Mouse (Mus musculus) right cerebral cortex, postnatal 10 days (tissue): Measurements from ENCODE around the gene Ctns.

Experiments used
- DNase-seq, 2 experiments: peaks; one replicate each; pipeline ENCODE4 v3.0.0; 2021; ENCODE audit warnings: low spot score in 2 of 2

Gene Ctns

DNA sequence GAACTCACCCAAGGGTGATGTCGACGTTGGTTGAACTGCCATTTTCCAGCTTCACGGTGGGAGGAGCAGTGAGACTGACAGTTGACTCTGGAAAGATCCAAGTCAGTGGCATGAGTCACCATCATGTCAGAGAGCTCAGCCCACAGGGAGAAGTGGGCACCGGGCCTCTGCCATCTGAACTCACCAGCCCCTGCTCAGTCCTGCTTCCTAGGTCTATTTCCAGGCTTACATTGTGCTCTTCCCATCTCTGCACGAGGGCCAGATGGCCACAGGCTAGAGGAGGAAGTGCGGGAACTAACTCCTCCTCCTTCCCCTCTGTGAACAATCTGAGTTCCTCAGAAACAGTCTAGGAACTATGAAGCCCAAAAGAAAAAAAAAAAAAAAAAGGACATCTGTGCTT, 5.8 kb downstream of the Ctns start:
- DNase-seq = peak; percentile 35 to 45

DNA sequence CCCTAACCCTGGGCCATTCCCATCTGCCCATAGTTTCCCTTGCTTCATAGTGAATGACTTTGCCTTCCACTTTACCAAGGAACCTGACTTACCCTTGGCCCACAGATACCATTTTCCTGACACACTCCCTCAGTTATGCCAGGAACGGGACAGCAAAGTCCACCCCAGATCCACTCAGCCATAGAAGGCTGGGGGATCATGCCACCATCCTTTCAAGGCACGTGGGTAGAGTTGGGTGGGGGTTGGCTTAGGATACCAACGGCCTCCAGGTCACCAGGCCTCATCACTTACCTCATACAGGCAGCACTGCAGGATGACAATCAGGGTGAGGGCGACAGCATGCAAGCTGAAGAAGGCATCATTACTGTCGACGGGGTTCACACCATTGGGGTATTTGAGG, 11.6 kb downstream of the Ctns start:
- DNase-seq = no peak

DNA sequence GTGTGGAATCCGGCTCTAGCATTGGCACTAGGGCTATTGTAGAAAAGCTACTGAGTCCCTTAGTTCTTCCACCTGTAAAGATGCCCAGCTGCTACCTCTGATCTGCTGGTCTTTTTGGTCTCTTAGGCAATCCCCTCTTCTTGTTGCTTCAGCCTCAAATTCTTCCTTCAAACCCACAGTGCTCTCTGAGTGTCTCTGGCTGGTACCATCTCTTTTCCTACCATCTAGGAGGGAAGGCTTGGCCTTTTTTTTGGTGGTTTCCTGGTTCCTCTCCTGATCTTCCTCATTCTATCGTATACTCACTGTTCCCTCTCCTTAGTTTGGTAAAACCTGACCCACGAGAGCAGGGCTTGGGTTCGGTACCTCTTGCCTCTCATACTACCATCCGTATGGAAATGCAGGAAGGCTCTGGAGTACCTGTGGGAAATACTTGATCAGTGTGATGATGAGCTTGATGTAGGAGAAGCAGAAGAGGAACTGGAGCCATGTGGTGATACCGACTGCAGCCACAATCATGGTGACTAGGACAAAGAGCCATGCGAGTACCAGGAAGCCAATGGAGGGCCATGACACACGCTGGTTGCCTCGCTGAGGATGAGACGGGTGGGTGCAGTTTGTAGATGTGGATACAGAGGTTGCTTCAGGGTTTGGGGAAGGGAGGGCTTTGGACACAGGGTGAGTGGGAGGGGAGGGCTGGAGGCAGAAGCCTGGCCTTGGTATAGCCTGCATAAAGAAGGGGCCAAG, 12.8 kb downstream of the Ctns start:
- DNase-seq = no peak

DNA sequence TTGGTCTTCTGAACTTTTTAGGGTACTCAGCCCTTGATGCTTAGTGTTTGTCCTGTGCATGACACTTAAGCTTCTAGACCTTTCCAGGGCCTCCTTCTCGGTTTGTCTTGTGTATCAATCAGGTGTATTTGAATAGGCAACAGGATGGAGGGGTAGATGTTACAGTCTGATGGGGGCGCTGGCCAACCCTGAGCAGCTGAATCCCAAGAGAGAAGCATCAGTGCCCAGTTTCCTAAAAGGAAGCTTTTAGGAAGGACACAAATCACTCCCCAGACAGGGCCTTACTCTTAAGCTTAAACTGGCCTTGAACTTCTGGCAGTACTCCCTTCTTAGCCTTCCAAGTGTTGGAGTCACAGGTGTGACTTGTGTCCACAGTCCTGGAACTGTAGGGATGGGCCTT, 20.9 kb downstream of the Ctns start:
- DNase-seq = no peak

DNA sequence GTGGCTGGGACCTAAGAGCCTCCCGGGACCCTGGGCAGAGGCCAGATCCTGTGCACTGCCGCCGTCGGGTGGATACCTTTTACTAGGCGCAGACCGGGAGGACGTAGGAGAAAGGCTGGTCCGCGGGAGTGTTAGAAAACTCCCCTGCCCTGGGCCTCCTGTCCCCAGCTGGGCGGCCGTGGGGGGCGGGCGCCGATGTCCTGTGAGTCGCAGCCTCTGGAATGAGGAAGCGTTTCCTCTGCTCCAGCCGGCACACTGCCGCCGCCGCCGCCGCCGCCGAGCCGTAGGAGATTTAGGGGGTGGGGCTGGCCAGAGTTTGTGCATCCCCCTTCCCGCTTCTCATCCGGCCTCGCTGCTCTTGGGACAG, 21.4 kb downstream of the Ctns start:
- peak; percentile 58 to 60 for DNase-seq

DNA sequence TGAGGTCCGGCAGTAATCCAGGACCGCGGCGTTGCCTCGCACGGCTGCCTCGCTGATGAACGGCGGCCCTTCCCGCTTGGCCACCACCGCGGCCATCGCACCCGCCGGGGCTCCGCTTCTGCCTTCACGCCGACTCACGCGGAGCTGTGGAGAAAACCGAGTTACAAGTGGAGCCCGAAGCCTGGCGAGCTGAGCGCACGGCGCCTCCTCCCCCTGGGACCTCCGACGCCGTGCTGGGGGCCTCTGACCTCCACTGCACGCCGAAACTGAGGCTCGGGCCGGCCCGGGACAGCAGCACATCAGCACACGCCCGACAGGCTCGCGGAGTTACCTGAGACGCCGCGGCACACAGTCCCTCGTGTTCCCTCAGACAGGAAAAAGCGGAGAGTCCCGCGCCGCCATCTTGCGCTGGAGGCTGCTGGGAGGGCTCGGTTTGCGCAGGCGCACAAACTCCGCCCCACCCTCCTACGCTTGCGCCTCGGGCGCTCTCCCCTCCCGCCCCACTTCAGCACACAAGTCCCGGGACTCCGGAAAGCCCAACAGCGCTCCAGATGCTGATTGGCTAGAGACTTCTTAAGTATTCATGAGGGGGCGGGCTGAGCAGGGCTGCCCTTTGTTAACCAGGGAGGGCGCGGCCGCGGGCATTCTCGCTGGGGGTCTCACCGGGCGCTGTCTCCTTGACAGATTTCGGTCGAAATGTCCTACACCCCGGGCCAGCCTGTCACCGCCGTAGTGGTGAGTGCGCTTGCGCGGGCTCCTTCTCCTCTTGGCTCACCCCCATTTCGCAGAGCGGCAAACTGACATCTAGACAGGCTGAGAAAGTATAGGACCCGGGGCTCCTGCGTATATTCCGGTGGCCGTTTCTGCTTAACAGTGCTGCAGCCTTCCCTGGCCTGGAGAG, 22.0 kb downstream of the Ctns start, which contains the start of the genes Emc6 and Tax1bp3:
Gene Emc6 (minus strand): TSS at position 430 of the 901 bp plus-strand sequence.
Gene Tax1bp3 (plus strand): TSS at position 476 of the 901 bp plus-strand sequence.
- peak; percentile 97 for DNase-seq

DNA sequence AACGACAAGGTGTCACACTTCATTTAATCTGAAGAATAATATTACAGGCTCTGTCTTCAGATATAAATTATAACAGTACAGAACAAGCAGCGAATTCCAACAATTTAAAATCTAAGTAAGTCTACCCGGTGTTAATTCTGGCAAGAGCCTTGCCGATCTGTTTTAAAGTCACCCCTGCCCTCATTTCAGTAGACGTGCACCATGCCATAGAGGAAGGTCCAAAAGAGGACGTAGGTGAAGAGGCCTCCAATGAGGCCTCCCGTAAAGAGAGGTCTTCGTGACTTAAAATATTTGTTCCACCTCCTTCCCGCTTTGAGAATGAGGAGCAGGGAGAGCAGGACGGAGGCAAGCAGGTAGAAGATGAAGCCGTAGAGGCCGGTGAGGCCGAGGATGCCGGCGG, 22.7 kb downstream of the Ctns start:
- no peak for DNase-seq

DNA sequence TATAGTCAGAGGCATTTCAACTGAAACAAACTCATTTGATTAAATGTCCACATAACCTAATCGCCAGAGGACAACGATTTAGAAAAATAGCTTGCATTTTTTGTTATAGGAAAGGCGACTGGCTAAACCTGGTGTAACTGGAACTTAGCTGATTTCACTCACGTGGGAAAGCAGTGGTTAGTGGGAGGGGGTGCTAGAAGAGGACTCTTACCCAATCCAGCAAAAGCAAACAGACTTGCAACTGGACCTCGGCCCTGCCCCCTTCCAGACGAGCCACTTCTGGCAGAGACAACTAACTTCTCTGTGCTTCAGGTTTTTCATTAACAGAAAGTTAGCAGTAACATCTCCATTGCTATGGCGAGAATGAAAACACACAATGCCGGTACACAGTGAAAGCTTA, 23.2 kb downstream of the Ctns start:
- DNase-seq = no peak

DNA sequence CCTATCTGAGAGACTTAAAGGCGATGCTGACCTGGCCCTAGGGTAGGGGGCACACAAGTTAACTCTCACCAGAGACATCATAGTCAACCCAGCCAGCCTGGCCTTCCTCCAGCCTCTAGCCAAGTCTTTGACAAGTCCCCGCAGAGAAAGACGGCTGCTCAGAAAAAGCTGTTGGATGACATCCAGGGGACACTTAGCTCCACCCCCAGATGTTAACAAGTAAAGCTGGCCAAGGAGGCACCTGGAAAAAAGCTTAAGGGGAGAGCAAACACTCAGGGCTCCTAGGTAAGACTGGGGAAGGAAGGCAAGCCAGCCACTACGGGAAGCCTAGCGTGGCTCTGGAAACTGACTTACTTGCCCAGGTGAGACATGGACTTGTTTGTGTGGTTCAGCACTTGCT, 26.7 kb downstream of the Ctns start:
- DNase-seq = no peak

DNA sequence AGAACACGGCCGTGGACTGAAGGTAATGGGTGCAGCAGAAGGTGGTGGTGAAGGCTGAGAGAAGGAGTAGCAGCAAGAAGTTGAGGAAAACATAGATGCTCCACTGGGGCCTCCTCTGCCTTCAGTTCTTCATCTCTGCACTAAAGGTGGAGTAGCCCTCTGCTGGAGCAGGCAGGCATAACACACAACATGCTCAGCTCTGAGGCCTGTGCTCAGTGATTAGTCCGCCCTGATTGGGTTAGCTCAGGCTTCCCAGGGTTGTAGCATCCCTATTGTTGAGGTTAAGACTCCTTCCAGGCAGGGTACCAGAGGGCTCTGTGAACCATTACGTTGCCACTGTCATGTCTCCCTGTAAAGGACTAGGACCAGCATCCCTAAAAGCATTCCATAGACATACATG, 29.6 kb downstream of the Ctns start:
- DNase-seq = peak; percentile 59 to 69

DNA sequence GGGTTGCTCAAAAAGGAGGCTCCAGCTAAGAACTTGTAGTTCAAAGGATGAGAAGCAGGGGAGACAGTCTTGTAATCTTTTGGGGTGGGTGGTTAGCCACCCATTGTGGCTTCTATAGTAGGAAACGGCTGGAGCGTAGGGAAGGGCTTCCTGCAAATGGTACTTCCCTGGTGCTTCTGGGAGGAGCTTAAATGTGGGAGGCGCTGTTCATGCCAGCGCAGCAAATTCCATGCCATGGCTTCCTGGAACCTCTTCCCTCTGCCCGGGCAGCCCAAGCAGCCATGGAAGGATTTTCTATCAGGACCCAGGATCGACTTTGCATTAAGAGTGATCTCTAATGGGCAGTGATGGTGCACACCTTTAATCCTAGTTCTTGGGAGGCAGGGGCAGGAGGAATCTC, 30.3 kb downstream of the Ctns start:
- DNase-seq = no peak

DNA sequence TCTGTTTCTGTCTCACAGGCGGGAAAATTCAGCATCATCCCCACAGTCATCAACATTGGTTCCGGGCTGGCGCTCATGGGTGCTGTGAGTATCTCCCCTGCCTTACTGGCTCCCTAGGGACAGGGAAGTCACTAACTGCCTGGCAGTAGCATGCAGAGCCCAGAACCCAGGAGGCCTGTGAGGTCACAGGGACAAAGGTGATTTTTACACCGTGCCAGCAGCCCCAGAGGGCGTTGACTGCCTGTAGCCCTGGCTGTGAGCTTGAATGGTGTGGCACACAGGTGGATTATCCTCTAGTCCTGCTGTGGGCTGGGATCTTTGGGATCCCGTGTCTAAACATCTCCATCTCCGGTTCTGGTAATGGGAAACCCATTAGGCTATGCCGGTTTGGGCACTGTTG, 30.8 kb downstream of the Ctns start:
- DNase-seq = no peak

DNA sequence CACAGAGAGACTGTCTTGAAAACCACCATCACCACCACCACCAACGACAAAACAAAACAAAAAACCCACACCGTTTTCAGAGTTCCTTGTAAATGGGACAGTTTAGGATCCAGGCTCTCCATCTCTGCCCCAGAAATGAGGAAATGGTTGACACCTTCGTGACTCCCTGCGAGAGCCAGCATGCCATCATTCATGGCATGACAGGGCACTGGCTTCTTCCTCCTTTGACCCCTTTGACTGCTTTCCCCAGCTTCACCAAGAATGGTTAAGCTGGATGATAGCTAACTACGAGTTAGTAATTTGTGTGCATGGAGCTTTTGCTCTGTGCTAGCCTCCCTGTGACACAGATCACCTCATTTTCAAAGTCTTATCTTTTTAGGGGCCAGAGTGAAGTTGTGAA, 36.6 kb downstream of the Ctns start:
- DNase-seq = no peak

DNA sequence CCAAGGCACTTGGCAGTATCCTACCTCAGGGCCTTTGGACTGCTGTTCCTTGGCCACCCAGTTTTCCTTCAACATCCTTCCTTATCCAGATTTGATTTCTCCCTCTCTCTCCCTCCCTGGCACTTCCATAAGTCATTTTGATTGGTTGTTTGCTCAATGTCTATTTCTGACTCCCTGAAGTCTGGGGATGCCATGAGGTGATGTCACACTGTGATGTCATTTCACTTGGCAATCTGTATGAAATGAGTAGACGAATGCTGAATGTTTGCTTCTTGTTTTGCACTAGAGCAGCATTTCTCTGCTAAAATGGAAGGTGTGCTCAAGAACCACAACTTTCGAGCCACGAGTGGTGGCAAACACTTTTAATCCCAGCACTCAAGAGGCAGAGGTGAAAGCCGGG, 37.2 kb downstream of the Ctns start:
- DNase-seq = no peak

DNA sequence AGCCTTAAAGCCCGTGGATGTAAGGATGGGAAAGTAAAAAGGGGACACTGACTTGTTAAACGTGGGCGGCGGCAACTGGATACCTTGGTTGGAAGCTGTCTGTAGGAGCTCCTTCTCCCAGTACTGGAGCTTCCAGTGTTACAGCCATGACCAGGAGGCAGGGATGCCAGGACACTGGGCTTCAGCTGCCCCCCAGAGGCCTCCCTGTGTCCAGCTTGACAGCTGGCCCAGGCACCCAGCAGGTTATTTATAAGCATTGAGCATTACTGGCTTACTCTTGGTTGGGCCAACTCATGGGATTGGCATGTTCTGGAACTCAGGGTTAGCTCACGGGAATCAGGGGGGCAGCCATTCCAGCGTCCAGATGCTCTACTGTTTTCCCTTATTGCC, 38.0 kb downstream of the Ctns start:
- no peak for DNase-seq

DNA sequence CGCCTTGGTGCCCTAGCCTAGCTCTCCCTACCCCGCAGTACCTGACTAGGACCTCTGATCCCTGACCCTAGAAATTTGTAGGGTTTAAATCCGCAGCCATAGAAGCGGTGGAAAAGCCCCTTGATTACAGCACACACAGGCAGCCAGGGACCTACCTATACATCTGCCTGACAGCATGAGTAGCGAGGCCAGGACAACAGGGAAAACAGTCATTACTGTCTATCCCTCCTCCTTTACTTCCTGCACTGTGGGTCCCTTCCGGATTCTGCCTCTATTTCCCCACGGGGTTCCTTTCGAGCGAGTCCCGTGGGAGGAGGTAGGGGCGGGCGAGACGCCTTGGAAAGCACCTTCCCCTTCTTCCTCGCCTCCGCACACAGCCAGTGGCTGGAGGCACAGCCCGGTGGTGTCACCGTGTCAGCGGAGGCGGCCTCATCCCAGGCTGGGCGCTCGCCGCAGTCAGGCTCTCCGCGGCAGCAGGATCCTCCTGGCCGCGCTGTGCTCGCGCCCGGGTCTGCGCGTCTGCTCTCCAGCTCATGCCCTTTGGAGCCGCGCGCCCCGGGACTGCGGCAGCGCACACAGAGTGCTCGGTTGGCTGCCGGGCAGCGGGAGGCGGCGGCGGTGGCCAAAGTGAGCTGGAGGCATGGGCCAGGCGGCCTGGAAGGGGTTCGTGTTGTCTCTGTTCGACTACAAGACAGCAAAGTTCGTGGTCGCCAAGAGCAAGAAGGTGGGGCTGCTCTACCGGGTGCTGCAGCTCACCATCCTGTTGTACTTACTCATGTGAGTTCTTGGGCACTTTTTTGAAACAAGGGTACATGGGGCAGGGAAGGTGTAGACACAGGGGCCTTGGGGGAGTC, 38.7 kb downstream of the Ctns start, which contains the start of gene P2rx5:
Gene P2rx5 (plus strand): TSS at position 465 of the 854 bp plus-strand sequence.
- no peak for DNase-seq

DNA sequence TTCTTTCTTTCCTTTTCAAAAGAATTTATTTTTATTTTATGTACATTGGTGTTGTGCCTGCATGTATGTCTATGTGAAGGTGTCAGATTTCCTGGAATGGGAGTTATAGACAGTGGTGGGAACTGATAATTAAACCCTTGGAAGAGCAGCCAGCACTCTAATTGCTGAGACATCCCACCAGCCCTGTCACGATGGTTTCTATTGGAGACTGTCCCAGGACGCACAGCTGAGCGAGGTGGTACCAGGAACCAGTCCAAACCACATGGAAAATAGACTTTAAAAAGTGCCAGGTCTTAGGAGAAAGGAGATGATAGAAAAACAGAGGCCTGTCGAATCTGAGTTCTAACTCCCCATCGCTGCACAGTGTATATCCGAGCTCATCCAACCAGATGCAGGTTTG, 43.8 kb downstream of the Ctns start:
- no peak for DNase-seq

DNA sequence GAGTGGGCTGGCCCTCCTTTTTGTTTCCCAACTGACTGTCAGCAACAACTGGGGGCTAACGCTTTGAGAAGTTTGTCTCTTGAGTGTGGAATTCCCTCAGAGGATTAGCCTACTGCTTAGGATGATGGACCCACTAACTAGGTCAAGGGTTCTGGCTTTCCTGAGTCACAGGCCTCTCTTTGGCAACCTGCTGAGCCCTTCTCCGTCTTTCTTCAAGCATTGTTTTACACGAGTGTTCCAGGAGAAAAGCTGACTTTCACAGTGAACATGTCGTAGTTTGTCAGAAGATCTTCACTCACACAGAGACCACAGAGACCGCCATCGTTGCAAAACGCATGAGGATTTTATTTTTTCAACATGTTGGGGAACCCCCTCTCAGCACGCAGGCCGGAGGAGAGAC, 50.6 kb downstream of the Ctns start:
- no peak for DNase-seq

DNA sequence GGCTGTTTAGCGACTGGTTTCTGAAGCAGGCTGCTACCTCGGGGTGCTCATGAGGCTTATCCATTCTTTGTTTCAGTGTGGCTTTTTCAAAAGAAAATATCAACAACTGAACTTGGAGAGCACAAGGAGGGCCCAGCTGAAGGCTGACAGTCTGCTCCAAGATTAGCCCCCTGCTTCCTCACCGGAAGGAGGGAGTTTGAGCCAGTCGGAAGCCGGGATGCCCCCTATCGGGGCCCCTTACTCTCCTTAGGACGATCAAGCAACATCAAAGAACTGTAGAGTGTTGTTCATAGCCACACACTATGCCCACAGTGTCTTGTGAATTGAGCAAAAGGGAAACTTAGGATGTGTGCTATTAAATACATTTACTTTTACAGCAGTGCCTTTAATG, 51.9 kb downstream of the Ctns start:
- no peak for DNase-seq

DNA sequence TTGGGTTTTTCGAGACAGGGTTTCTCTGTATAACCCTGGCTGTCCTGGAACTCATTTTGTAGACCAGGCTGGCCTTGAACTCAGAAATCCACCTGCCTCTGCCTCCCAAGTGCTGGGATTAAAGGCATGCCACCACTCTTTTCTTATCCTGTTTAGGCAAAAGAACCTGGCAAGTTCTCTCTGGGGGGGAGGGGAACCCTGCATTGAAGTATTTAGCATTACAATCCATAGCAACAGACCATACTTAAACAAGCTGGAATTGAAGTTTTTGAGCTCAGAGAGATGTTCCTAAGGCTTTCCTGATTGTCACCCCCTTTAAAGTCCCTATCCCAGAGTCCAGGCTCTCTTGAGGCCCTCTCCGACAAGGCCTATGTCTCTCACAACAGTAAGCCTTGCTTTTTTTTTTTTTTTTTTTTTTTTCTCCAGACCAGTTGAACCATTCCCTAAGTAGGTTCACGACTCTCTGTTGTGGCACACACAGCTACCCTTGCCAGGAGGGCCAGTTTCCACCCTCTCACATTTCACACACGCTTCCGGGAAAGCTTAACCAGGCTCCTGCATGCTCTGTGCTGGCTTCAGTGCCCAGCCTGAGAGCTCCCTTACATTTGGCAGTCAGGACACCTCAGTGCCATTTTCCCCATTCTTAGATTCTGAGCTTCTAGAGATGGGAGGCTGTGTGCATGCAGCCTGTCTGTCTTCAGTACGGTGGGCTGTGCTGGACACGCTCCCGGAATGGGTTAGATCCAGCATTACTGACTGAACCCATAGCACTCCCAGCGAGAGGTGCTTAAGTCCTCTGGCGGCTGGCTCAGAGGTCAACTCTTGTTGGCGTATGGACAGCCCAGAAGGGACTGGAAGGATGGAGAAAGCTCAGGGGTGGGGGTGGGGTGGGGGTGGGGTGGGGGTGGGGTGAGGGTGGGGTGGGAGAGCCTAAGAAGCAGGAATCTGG, 52.5 kb downstream of the Ctns start:
- no peak for DNase-seq

DNA sequence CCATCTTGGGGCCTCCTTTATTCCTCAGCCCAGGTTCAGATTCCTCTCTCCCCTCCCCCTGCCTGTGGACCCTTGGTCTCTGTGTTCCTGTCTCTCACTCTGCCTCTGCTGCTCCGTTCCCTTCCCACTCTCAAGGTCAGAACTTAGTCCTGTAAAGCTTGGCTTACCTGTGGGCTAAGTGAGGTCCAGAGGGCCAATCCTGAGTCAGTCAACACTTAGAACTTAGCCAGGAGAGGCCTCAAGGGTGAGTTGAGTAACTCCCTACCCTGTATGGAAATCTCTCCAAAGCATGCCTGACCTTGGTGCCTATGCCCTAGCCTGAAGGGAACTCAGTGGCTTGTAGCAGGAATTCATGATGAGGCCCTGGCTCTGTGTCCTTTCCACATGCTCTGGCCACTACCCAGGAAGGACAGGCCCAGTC, 54.6 kb downstream of the Ctns start:
- DNase-seq = no peak
